Mouse (Mus musculus): ENCODE measurements around the gene Gprc5b. TPM values are rescaled to one million over a fixed set of nuclear protein-coding genes. Genes with fewer than 3 reads are reported as not detected.

Gene Gprc5b
- polyA plus RNA-seq, 1 experiment from 2014 or later: 7.9 TPM

GRCm38 (mm10) chr7:118996137-118996837 lies 1.3 kb upstream of the Gprc5b start:
- H3K27me3 ChIP-seq: no peaks in the 10 kb centered on the region
- peak overlapping the region; percentile 88 for H3K4me2 ChIP-seq
- H3K4me3 ChIP-seq: peak overlapping the region; percentile 57; the same call in 1 of the 2 replicates
- H3K9me3 ChIP-seq: no peaks in the 10 kb centered on the region
- peaks cover 45% of the 10 kb centered on the region for H3K4me1 ChIP-seq (replicated peaks)
- ATAC-seq (ENCODE audit: low FRiP score): peak; percentile 43
- 10% methylated on average over 13 of the region's 13 CpGs for WGBS
- H3K27ac ChIP-seq: no peak overlapping the region
- H3K36me3 ChIP-seq: no peaks in the 10 kb centered on the region
- H3K9ac ChIP-seq: no peak overlapping the region

- no peaks in the 10 kb centered on the region for H3K27me3 ChIP-seq
- WGBS: 8% methylated on average over 14 of the region's 14 CpGs
- H3K36me3 ChIP-seq: no peaks in the 10 kb centered on the region
- H3K9me3 ChIP-seq: no peaks in the 10 kb centered on the region
- no peak overlapping the region for H3K27ac ChIP-seq
- H3K4me1 ChIP-seq (replicated peaks): peaks cover 51% of the 10 kb centered on the region
- H3K9ac ChIP-seq: peak overlapping the region; percentile 29; the same call in 1 of the 2 replicates
- ATAC-seq (ENCODE audit: low FRiP score): peak; percentile 10
- H3K4me2 ChIP-seq: peak overlapping the region; percentile 88
- peak overlapping the region; percentile 57 for H3K4me3 ChIP-seq
Observed at GRCm38 (mm10) chr7:118995671-118996070, 660 bp upstream of the Gprc5b start.

DNA sequence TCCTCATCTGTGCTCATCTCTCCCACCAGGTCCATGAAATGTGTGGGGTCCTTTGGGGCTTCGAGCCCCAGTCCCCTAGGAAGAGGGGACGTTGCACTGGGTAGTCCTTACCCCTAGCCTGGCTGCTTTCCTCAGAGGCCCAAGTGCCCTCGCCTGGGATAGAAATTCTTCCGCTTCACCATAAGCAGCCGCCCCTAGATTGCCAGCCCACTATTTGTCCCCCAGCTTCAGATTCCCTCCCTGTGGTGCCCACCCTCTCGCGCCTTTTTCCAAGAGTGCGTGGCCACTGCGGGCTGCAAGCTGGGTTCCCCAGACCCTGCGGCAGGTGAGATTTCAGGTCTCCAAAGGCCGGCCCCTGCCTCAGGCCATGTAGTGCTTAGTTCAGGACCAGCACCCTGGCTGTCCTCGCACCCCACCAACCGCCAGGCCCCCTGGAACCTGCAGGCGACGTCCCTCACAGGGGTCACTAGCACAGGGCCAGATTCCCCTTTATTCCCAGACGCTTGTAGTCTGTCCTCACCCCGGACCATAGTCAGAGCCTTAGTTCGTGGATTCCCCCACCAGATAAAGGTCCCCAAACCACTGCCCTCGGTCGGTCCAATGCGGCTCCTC lies 674 bp downstream of the Gprc5b start:
- ATAC-seq (ENCODE audit: low FRiP score): peak; percentile 26
- no peaks in the 10 kb centered on the region for H3K27me3 ChIP-seq
- peak overlapping the region; percentile 57 for H3K4me3 ChIP-seq
- 0% methylated on average over 21 of the region's 21 CpGs for WGBS
- H3K27ac ChIP-seq: peak overlapping the region; percentile 82
- peaks cover 65% of the 10 kb centered on the region for H3K4me1 ChIP-seq (replicated peaks)
- peak overlapping the region; percentile 88 for H3K4me2 ChIP-seq
- peak overlapping the region; percentile 81 for H3K9ac ChIP-seq
- H3K9me3 ChIP-seq: no peaks in the 10 kb centered on the region
- H3K36me3 ChIP-seq: no peaks in the 10 kb centered on the region

DNA sequence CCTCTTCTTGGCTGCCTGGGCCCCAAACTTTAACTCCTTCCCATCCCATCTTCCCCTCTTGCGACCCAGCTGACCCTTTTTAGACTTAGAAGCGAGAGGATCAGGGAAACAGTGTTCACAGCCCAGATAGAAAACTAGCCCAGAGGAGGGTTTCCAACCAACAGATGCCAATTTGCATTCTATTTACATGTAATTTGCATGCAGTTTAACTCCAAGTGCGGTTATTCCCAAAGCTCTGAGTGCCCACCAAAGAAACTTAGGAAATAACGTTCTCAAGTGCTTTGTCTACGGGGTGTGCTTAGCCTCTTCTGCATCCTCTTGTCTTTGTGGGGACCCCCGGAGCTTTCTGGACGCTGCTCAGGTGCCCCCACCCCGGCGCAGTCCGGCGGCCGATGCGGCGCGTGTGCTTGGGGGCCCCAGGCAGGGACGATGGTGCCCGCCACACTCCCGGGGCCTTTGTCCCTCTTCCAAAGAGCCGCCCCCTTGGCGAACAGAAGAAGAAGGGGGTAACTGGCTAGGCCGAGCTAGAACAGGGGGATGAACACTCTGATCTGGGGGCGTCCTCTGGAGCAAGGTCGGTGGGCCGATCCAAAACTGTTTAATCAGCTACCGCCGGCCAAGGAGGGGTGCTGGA lies 1.3 kb downstream of the Gprc5b start:
- Histone ChIP-seq H3K9ac (peak overlapping the region; percentile 81), H3K9me3 (no peaks in the 10 kb centered on the region), H3K27ac (peak overlapping the region; percentile 82), H3K27me3 (no peaks in the 10 kb centered on the region), H3K4me1 (replicated peaks) (peaks cover 67% of the 10 kb centered on the region), H3K4me3 (peak overlapping the region; percentile 57), H3K36me3 (no peaks in the 10 kb centered on the region), H3K4me2 (peak overlapping the region; percentile 88)
- WGBS: under 1% methylated on average over 26 of the region's 26 CpGs
- 0 out of 2 replicates have a peak, but pooled peaks have one; percentile 5 for ATAC-seq (ENCODE audit: low FRiP score)

GRCm38 (mm10) chr7:118992623-118993405 lies 2.2 kb downstream of the Gprc5b start:
- H3K27me3 ChIP-seq: no peaks in the 10 kb centered on the region

DNA sequence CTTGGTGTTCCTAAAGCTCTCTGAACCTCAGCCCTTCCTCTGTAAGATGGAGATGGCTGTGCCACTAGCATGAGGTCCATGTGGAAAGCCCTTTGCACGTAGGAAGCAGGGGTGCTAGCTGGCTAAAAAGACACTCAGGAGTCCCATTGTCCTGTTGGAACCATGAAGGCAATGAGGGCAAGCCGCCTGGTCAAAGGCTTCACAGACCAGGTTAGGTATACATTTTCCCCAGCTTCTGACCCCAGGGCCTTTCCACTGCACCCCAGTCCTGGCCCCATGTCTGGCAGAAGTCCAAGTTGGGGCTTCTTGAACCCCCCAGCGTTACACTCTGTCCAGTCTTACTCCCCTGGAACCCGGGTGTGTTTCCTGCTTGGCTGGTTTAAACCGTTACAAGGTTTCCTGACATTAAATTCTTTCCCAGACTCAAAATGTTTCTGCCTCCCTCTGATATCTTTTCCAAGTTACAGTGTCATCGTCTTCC lies 2.9 kb downstream of the Gprc5b start:
- peak overlapping the region; percentile 8 for H3K4me3 ChIP-seq

More at GRCm38 (mm10) chr7:118992623-118993405, 2.2 kb downstream of the Gprc5b start:
- H3K27ac ChIP-seq: peak overlapping the region; percentile 82
- H3K4me2 ChIP-seq: peak overlapping the region; percentile 88
- peak overlapping the region; percentile 57 for H3K4me3 ChIP-seq
- H3K9ac ChIP-seq: peak overlapping the region; percentile 81; the same call in 1 of the 2 replicates
- H3K36me3 ChIP-seq: no peaks in the 10 kb centered on the region
- no peaks in the 10 kb centered on the region for H3K9me3 ChIP-seq
- peaks cover 68% of the 10 kb centered on the region for H3K4me1 ChIP-seq (replicated peaks)
- peak; percentile 11; the same call in 1 of the 2 replicates for ATAC-seq (ENCODE audit: low FRiP score)
- 12% methylated on average over 13 of the region's 13 CpGs for WGBS

GRCm38 (mm10) chr7:118991341-118991884 lies 3.6 kb downstream of the Gprc5b start:
- peaks cover 81% of the 10 kb centered on the region for H3K4me1 ChIP-seq (replicated peaks)
- ATAC-seq (ENCODE audit: low FRiP score): no peak

More for the DNA sequence above, 2.9 kb downstream of the Gprc5b start:
- H3K27ac ChIP-seq: peak overlapping the region; percentile 82
- H3K9me3 ChIP-seq: no peaks in the 10 kb centered on the region
- WGBS: 19% methylated on average over 6 of the region's 6 CpGs
- ATAC-seq (ENCODE audit: low FRiP score): no peak
- peaks cover 74% of the 10 kb centered on the region for H3K4me1 ChIP-seq (replicated peaks)
- peak overlapping the region; percentile 88 for H3K4me2 ChIP-seq
- peak overlapping the region; percentile 29; the same call in 1 of the 2 replicates for H3K9ac ChIP-seq
- no peaks in the 10 kb centered on the region for H3K27me3 ChIP-seq
- H3K36me3 ChIP-seq: no peaks in the 10 kb centered on the region

DNA sequence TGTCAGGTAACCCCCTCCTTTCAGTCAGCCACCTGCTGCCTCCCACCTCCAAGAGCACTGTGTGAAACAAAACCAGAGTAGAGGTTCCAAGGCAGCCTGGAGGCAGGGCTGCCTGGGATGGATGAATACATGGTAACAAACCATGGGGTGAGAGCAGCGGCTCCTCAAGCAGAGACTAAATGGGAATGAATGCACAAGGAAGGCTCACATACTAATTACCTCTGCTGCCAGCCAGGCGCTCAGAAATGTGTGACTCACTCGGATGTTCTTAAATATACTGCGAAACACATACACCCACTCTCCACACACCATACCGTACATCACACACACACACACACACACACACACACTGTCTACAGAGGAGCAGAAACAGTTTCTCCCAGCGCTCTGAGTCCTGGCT lies 4.7 kb downstream of the Gprc5b start:
- Histone ChIP-seq H3K9ac (no peak overlapping the region), H3K27me3 (no peaks in the 10 kb centered on the region), H3K4me1 (replicated peaks) (peaks cover 83% of the 10 kb centered on the region), H3K36me3 (no peaks in the 10 kb centered on the region), H3K9me3 (no peaks in the 10 kb centered on the region), H3K4me3 (no peak overlapping the region), H3K4me2 (no peak overlapping the region), H3K27ac (peak overlapping the region; percentile 24; the same call in 1 of the 2 replicates)
- 50% methylated on average over 6 of the region's 6 CpGs for WGBS
- no peak for ATAC-seq (ENCODE audit: low FRiP score)

More at GRCm38 (mm10) chr7:118991341-118991884, 3.6 kb downstream of the Gprc5b start:
- Histone ChIP-seq H3K4me2 (peak overlapping the region; percentile 88), H3K9me3 (no peaks in the 10 kb centered on the region), H3K27ac (peak overlapping the region; percentile 82), H3K36me3 (no peaks in the 10 kb centered on the region), H3K27me3 (no peaks in the 10 kb centered on the region), H3K4me3 (peak overlapping the region; percentile 8; the same call in 1 of the 2 replicates), H3K9ac (no peak overlapping the region)
- WGBS: 16% methylated on average over 4 of the region's 4 CpGs

GRCm38 (mm10) chr7:118989275-118989856 lies 5.6 kb downstream of the Gprc5b start:
- no peak overlapping the region for H3K4me3 ChIP-seq
- WGBS: 85% methylated on average over 5 of the region's 5 CpGs
- no peak overlapping the region for H3K9ac ChIP-seq
- no peak overlapping the region for H3K4me2 ChIP-seq
- H3K27ac ChIP-seq: peak overlapping the region; percentile 24; the same call in 1 of the 2 replicates
- H3K36me3 ChIP-seq: 0 out of 2 replicates have a peak, but pooled peaks cover under 1% of the 10 kb centered on the region
- H3K27me3 ChIP-seq: no peaks in the 10 kb centered on the region
- H3K9me3 ChIP-seq: no peaks in the 10 kb centered on the region
- ATAC-seq (ENCODE audit: low FRiP score): no peak
- peaks cover 78% of the 10 kb centered on the region for H3K4me1 ChIP-seq (replicated peaks)

DNA sequence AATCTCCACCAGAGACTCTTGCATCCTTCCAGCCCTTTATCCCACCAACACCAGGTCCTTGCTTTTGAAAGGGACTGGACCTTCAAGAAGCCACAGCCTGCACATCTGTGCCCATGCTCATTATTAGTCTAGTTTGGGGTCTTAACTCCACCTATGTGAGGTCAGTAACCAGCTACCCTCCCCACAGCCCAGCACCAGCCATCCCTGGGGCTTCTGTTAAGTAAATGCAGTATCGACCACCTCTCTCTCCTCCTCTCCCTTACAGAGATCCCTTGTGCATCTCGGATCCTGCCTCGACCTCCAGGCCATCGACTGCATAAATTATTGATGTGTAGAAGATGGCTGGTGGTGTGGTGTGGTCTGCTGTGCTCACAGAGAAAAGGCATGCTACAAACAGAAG lies 8.6 kb downstream of the Gprc5b start:
- Histone ChIP-seq H3K4me2 (no peak overlapping the region), H3K9me3 (no peaks in the 10 kb centered on the region), H3K9ac (no peak overlapping the region), H3K4me3 (no peak overlapping the region), H3K36me3 (peaks cover 15% of the 10 kb centered on the region), H3K27ac (no peak overlapping the region), H3K27me3 (no peaks in the 10 kb centered on the region), H3K4me1 (replicated peaks) (peaks cover 65% of the 10 kb centered on the region)
- 60% methylated on average over 4 of the region's 4 CpGs for WGBS
- ATAC-seq (ENCODE audit: low FRiP score): no peak

- H3K9me3 ChIP-seq: no peaks in the 10 kb centered on the region
- no peak for ATAC-seq (ENCODE audit: low FRiP score)
- no peak overlapping the region for H3K9ac ChIP-seq
- no peak overlapping the region for H3K4me2 ChIP-seq
- whole genome bisulfite sequencing: 74% methylated on average over 4 of the region's 4 CpGs
- no peaks in the 10 kb centered on the region for H3K27me3 ChIP-seq
- H3K27ac ChIP-seq: no peak overlapping the region
- no peak overlapping the region for H3K4me3 ChIP-seq
- peaks cover 65% of the 10 kb centered on the region for H3K4me1 ChIP-seq (replicated peaks)
- peaks cover 15% of the 10 kb centered on the region for H3K36me3 ChIP-seq
Observed at GRCm38 (mm10) chr7:118985786-118986185, 9.2 kb downstream of the Gprc5b start.

All from hindbrain, embryonic 13.5 days (tissue).